Mouse (Mus musculus) heart, embryonic 11.5 days (tissue): ENCODE data around the gene Wdr91. TPM values are rescaled to one million over a fixed set of nuclear protein-coding genes. Genes with fewer than 3 reads are reported as not detected.

Experiments used
- ATAC-seq: fragments of 200-750 bp; cut with Nextera tagmentation; replicated peaks from 2 replicates; pipeline ENCODE4 v1.8.0; 2017; ENCODE audit warnings: moderate library complexity; ENCODE audit not compliant: insufficient number of reproducible peaks, low FRiP score, low TSS enrichment
- H3K27ac ChIP-seq: fragments of 300-500 bp; sonication (generic); 2 replicates; pipeline ENCODE4 v1.5.1; 2014; ENCODE audit warnings: mild to moderate bottlenecking, low read depth, low read length
- H3K27me3 ChIP-seq: fragments of 300-500 bp; sonication (generic); 2 replicates; pipeline ENCODE4 v1.6.1; 2014; ENCODE audit warnings: mild to moderate bottlenecking, low read length, mixed read lengths; ENCODE audit not compliant: control insufficient read depth, insufficient read depth
- H3K36me3 ChIP-seq: fragments of 300-500 bp; sonication (generic); 2 replicates; pipeline ENCODE4 v1.6.1; 2014; ENCODE audit warnings: mild to moderate bottlenecking, low read length, moderate library complexity, mixed read lengths; ENCODE audit not compliant: control insufficient read depth, insufficient read depth
- H3K4me1 ChIP-seq: fragments of 300-500 bp; sonication (generic); 2 replicates; pipeline ENCODE4 v1.6.1; 2014; ENCODE audit warnings: low read length; ENCODE audit not compliant: control insufficient read depth, insufficient read depth
- H3K4me2 ChIP-seq: fragments of 300-500 bp; sonication (generic); 2 replicates; pipeline ENCODE4 v1.6.1; 2014; ENCODE audit warnings: mild to moderate bottlenecking, moderate library complexity
- H3K4me3 ChIP-seq: fragments of 300-500 bp; sonication (generic); 2 replicates; pipeline ENCODE4 v1.5.1; 2014; ENCODE audit warnings: low read depth, low read length
- H3K9ac ChIP-seq: fragments of 300-500 bp; sonication (generic); 2 replicates; pipeline ENCODE4 v1.6.1; 2014; ENCODE audit warnings: mild to moderate bottlenecking, low read depth, low read length, moderate library complexity
- H3K9me3 ChIP-seq: fragments of 300-500 bp; sonication (generic); replicated peaks from 2 replicates; pipeline ENCODE4 v1.6.1; 2016; ENCODE audit warnings: low read length; ENCODE audit not compliant: control insufficient read depth
- WGBS: fragments of 180-500 bp; shearing (Covaris S2); extraction: QIAGEN DNeasy Blood & Tissue Kit; methylation state at CpG from one replicate; pipeline ENCODE4 v1.1.7; 2014; ENCODE audit not compliant: insufficient replicate concordance; 5-methylcytosine and 5-hydroxymethylcytosine counted together
- polyA plus RNA-seq: library from polyadenylated mRNA; unstranded; fragments of >200 nt; fragmentation: Nextera tagmentation; extraction: Ambion mirVana; gene quantifications from 2 replicates; pipeline ENCODE4 v1.2.1, GENCODE M21; 2014

The Wdr91 gene
- polyA plus RNA-seq, 1 experiment from 2014 or later, result 12.4 TPM

GRCm38 (mm10) chr6:34902578-34902977 lies 8.1 kb downstream of the Wdr91 start:
- peaks cover 16% of the 10 kb centered on the region; the same call in 1 of the 2 replicates for H3K36me3 ChIP-seq
- peaks cover 47% of the 10 kb centered on the region for H3K4me1 ChIP-seq
- H3K27me3 ChIP-seq, result no peaks in the 10 kb centered on the region
- H3K9me3 ChIP-seq, result no peaks in the 10 kb centered on the region
- WGBS, result 80% methylated on average over 7 of the region's 7 CpGs
- H3K4me2 ChIP-seq, result peak overlapping the region; percentile 9
- no peak overlapping the region for H3K4me3 ChIP-seq
- peak overlapping the region; percentile 65 for H3K27ac ChIP-seq
- no peak for ATAC-seq
- no peak overlapping the region for H3K9ac ChIP-seq

- H3K27ac ChIP-seq, result peak overlapping the region; percentile 65
- H3K36me3 ChIP-seq, result peaks cover 11% of the 10 kb centered on the region; the same call in 1 of the 2 replicates
- H3K4me3 ChIP-seq, result no peak overlapping the region
- H3K27me3 ChIP-seq, result no peaks in the 10 kb centered on the region
- H3K4me2 ChIP-seq, result peak overlapping the region; percentile 9
- 35% methylated on average over 9 of the region's 9 CpGs for WGBS
- 0 out of 2 replicates have a peak overlapping the region, but pooled peaks have one; percentile 8 for H3K9ac ChIP-seq
- ATAC-seq, result 0 out of 2 replicates have a peak, but pooled peaks have one; percentile 12
- H3K4me1 ChIP-seq, result peaks cover 46% of the 10 kb centered on the region
- H3K9me3 ChIP-seq, result no peaks in the 10 kb centered on the region
Observed at GRCm38 (mm10) chr6:34901911-34902444, 8.7 kb downstream of the Wdr91 start.

- Histone ChIP-seq H3K4me2 (no peak overlapping the region), H3K36me3 (peaks cover 7% of the 10 kb centered on the region), H3K27ac (no peak overlapping the region), H3K4me1 (peaks cover 46% of the 10 kb centered on the region), H3K4me3 (no peak overlapping the region), H3K9me3 (no peaks in the 10 kb centered on the region), H3K27me3 (no peaks in the 10 kb centered on the region), H3K9ac (no peak overlapping the region)
- WGBS, result 67% methylated on average over 2 of the region's 2 CpGs
- ATAC-seq, result no peak
Observed at GRCm38 (mm10) chr6:34900990-34901389, 9.7 kb downstream of the Wdr91 start.

- Histone ChIP-seq H3K4me1 (peaks cover 41% of the 10 kb centered on the region), H3K4me3 (no peak overlapping the region), H3K9ac (no peak overlapping the region), H3K27ac (no peak overlapping the region), H3K36me3 (peaks cover 18% of the 10 kb centered on the region), H3K9me3 (no peaks in the 10 kb centered on the region), H3K27me3 (no peaks in the 10 kb centered on the region), H3K4me2 (no peak overlapping the region)
- 0 out of 2 replicates have a peak, but pooled peaks have one; percentile 40 for ATAC-seq
- 63% methylated on average over 2 of the region's 2 CpGs for WGBS
Observed at GRCm38 (mm10) chr6:34899127-34899526, 11.5 kb downstream of the Wdr91 start.

GRCm38 (mm10) chr6:34896168-34896780 lies 14.4 kb downstream of the Wdr91 start:
- peaks cover 35% of the 10 kb centered on the region for H3K36me3 ChIP-seq
- no peaks in the 10 kb centered on the region for H3K9me3 ChIP-seq
- no peak overlapping the region for H3K9ac ChIP-seq
- no peak overlapping the region for H3K4me2 ChIP-seq
- ATAC-seq, result no peak
- H3K27ac ChIP-seq, result no peak overlapping the region
- no peaks in the 10 kb centered on the region for H3K27me3 ChIP-seq
- no peak overlapping the region for H3K4me3 ChIP-seq
- 56% methylated on average over 16 of the region's 16 CpGs for WGBS
- H3K4me1 ChIP-seq, result peaks cover 17% of the 10 kb centered on the region

- Histone ChIP-seq H3K4me1 (peaks cover 19% of the 10 kb centered on the region), H3K27me3 (no peaks in the 10 kb centered on the region), H3K36me3 (peaks cover 39% of the 10 kb centered on the region), H3K9ac (no peak overlapping the region), H3K4me2 (no peak overlapping the region), H3K27ac (no peak overlapping the region), H3K4me3 (no peak overlapping the region), H3K9me3 (no peaks in the 10 kb centered on the region)
- ATAC-seq, result no peak
- 87% methylated on average over 7 of the region's 7 CpGs for WGBS
Observed at GRCm38 (mm10) chr6:34895569-34895968, 15.1 kb downstream of the Wdr91 start.

GRCm38 (mm10) chr6:34889185-34889584 lies 21.5 kb downstream of the Wdr91 start:
- Histone ChIP-seq H3K9me3 (no peaks in the 10 kb centered on the region), H3K27ac (no peak overlapping the region), H3K36me3 (peaks cover 35% of the 10 kb centered on the region), H3K9ac (no peak overlapping the region), H3K4me2 (no peak overlapping the region), H3K4me1 (peaks cover 13% of the 10 kb centered on the region), H3K27me3 (no peaks in the 10 kb centered on the region), H3K4me3 (no peak overlapping the region)
- 71% methylated on average over 4 of the region's 4 CpGs for WGBS
- no peak for ATAC-seq

- ATAC-seq, result no peak
- H3K27me3 ChIP-seq, result no peaks in the 10 kb centered on the region
- no peak overlapping the region for H3K9ac ChIP-seq
- H3K9me3 ChIP-seq, result no peaks in the 10 kb centered on the region
- H3K4me1 ChIP-seq, result peaks cover 13% of the 10 kb centered on the region
- 71% methylated on average over 6 of the region's 6 CpGs for WGBS
- H3K27ac ChIP-seq, result peak overlapping the region; percentile 37; the same call in 1 of the 2 replicates
- peaks cover 31% of the 10 kb centered on the region for H3K36me3 ChIP-seq
- H3K4me2 ChIP-seq, result no peak overlapping the region
- no peak overlapping the region for H3K4me3 ChIP-seq
Observed at GRCm38 (mm10) chr6:34887131-34887850, 23.4 kb downstream of the Wdr91 start.
